Mouse (Mus musculus): ENCODE results near the gene Lrrc59. TPM values are rescaled to one million over a fixed set of nuclear protein-coding genes. Genes with fewer than 3 reads are reported as not detected.
A peak's percentile ranks its signal among the peaks of the same experiment; 100 is the strongest.
"Not testable (repeated sequence)": the region's sequence is repeated elsewhere in the genome, so short reads cannot be mapped to it uniquely, and the experiment has no call there.

Gene Lrrc59
- total RNA-seq, 2 experiments from 2014 or later, result 86.6 to 90.4 TPM

DNA sequence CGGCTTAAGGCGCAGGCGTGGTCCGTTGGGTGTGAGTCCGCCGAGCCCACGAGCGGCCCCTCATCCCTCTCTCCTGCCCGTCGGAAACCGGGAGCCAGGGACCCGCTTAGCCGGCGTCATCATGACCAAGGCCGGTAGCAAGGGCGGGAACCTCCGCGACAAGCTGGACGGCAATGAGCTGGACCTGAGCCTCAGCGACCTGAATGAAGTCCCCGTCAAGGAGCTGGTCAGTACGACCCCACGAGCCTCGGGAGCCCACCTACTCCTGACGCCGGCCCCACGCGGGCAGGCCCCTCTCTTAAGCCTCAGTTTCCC, 274 bp downstream of the Lrrc59 start:
- intact Hi-C loops (cut with DNase I), result loop anchor here (5.0 kb wide), 1 partner anchor 83 kb away; the partner anchor contains the start of gene Rsad1

DNA sequence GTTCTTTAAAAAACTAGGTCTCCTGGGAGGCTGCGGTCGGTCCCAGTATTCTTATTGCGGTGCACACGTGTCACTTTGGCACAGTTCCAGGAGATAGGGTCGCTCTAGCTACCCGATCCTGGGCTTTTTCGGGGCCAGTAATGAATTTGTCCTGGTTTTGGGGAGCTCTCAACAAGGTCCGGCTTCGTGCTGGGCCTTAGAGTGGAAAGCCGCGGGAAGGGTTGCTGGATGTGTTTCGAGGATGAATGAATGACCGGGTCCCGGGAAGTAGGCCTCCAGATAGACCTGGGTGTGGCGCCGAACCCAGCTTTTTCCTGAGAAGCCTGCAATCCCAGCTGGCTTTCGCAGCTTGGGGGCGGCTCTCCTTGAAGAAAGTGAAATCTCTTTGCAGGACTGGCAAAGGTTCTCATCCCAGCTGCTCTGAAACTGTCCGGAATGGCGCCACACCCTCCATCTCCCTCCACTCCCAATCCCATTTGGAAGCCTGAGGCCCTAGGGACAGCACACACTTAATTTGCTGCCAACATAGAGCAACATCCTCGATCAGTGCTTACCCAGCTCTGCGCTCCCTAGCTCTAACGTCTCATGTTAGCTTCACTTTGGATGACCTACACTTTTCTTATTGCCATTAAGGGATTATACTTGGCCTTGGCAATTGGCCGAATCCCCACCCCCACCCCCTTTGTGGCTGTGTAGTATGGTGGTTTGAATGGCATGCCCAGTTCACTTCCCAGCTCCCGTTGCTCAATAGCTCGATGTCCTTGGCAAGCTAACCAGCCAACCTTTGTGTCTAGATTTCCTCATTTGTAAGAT, 838 bp downstream of the Lrrc59 start:
- intact Hi-C loops (cut with DNase I), result no loop called here
- DNase-seq (ENCODE audit: low spot score in 2 of 2), result peak; percentile 17 to 18

More for the DNA sequence above, 274 bp downstream of the Lrrc59 start:
- DNase-seq (ENCODE audit: low spot score in 2 of 2), result no peak

GRCm38 (mm10) chr11:94631969-94632368, 2.4 kb downstream of the Lrrc59 start:
- no peak for DNase-seq (ENCODE audit: low spot score in 2 of 2)
- intact Hi-C loops (cut with DNase I), result no loop called here

DNA sequence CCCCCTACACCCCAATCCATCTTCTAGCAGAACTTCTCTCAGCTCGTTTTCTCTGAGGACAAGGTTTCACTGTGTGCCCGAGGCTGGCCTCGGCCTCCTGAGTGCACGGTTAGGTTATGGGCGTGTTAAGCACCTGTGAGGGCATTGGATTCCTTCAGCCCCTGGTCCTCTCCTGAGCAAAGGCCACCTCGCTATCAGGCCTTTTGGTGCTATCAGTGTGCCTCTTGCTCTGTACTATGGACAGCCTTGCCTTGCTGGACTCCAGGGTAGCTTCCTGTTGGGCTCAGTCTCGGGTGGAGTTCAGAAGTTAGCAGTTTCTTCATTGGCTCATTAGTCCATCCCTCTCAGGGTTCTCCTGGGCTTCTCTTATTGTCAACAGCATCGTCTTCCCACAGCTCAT, 3.4 kb downstream of the Lrrc59 start:
- DNase-seq (ENCODE audit: low spot score in 2 of 2), result no peak
- intact Hi-C loops (cut with DNase I), result no loop called here

GRCm38 (mm10) chr11:94634431-94634830, 4.9 kb downstream of the Lrrc59 start:
- intact Hi-C loops (cut with DNase I), result no loop called here
- no peak for DNase-seq (ENCODE audit: low spot score in 2 of 2)

GRCm38 (mm10) chr11:94644461-94645219, 15.1 kb downstream of the Lrrc59 start:
- intact Hi-C loops (cut with DNase I), result no loop called here
- no peak for DNase-seq (ENCODE audit: low spot score in 2 of 2)

DNA sequence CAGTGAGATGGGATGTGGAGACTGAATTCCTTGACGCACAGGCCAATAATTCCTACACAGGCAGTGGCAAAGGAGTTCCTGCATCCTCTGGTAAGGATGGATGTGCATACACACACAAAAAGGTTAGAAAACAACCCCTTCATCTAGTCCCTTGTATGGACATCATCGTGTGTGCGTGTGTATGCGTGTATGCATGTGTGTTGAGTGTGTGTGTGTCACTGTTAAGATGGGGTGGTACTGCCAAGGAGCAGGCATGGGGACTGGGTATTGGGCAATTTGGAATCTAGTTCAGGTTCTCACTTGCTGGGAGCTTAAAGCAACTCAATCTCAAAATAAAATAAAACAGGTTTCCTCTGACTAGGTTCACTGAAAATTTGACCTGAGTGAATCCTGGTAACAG, 16.9 kb downstream of the Lrrc59 start:
- intact Hi-C loops (cut with DNase I), result no loop called here
- DNase-seq (ENCODE audit: low spot score in 2 of 2), result no peak

DNA sequence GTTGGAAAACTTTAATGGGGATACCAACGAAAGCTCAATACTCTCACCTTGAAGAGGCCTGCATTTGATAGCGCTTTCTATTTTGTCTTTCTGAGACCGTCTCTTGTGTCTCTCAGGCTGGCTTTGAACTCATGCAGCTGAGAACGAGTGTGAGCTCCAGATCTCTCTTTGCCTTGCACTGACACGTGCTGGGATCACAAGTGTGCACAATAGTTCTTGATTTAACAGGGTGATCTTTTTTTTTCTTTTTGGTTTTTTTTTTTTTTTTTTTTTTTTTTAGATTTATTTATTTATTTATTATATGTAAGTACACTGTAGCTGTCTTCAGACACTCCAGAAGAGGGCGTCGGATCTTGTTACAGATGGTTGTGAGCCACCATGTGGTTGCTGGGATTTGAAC, 21.7 kb downstream of the Lrrc59 start:
- DNase-seq (ENCODE audit: low spot score in 2 of 2); intact Hi-C loops (cut with DNase I): not testable (repeated sequence)

- intact Hi-C loops (cut with DNase I), result no loop called here
- DNase-seq (ENCODE audit: low spot score in 2 of 2), result no peak
Observed at GRCm38 (mm10) chr11:94652973-94653372, 23.4 kb downstream of the Lrrc59 start.

DNA sequence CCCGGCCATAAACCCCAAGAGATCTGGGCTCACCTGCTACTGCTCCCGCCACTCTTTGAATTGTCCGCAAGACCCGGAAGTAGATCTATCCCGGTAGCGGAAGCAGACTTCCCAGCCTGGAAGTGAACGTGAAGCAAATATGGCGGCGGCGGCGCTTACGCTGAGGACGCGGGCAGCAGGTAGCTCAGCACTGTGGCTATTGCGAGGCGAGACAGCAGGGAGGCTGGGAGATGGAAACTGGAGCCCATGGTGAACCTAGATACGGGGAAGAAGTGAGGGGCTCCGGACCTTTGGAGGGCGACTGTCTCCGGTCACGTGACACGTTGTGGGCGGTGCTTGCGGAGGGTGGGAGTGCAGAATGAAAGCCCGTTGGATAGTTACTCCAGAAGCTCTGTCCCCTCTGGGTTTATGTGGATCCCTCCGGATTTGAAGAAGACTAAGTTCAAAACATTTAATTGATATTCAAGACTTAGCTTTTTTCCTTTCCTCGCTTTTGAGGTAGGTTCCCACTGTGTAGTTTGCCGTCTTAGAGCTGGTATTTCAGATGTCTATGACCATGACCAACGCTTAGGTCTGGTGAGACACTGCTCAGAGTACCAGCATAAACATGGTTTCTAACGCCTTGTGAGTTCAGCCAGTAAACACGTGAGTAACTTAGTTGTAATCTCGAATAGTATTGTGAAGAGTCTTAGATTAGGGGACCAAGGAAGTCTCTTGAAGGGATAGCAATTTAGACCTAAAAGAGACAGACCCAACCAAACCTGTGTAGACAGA, 24.3 kb downstream of the Lrrc59 start, which contains the start of the genes Mrpl27 and Eme1:
Mrpl27 (plus strand) TSS at position 105 of the 774 bp plus-strand sequence.
Eme1 (minus strand) TSS at position 302 of the 774 bp plus-strand sequence.
- intact Hi-C loops (cut with DNase I), result no loop called here
- DNase-seq (ENCODE audit: low spot score in 2 of 2), result peak; percentile 86 to 88

DNA sequence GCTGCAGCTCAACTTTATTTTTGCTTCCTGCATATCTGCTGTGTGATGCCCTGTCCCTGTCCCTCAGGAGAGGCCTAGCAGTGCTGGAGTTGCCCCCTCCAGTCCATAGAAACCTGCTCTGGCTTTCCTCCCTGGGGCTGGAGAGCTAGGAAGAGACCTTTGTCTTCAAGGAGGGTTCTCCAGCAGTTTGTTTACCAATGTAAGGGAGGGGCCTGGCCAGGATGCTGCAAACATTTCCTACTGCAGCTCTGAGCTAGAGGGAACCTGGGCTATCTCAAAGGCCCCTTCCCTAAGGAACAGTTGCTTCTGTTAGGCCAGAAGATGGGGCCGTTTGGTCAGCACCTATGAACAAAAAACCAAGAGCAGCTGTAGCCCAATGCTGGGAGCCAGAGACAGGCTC, 31.8 kb downstream of the Lrrc59 start:
- intact Hi-C loops (cut with DNase I), result no loop called here
- no peak for DNase-seq (ENCODE audit: low spot score in 2 of 2)

GRCm38 (mm10) chr11:94665281-94665680, 35.7 kb downstream of the Lrrc59 start:
- no peak for DNase-seq (ENCODE audit: low spot score in 2 of 2)
- intact Hi-C loops (cut with DNase I), result no loop called here

DNA sequence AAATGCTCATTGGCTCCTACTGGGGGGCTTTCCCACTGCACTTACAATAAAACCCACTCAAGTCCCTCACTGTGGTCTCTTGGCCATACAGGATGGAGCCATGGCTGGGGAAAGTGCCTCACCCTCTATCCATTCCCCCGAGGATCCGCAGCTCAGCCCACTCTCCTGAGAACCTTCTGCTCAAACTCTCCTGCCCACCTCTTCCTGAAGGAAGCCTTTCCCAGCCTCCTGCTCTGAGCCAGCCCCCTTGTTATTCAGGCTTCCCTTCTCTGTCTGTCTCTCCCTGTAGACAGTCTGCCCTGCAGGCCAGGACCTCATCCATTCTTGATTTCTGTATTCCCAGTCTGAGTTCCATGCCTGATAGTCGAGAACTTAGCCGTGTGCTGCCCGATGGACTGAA, 45.4 kb downstream of the Lrrc59 start:
- peak in 1 of 2 experiments; percentile 40 for DNase-seq (ENCODE audit: low spot score in 2 of 2)
- intact Hi-C loops (cut with DNase I), result no loop called here

DNA sequence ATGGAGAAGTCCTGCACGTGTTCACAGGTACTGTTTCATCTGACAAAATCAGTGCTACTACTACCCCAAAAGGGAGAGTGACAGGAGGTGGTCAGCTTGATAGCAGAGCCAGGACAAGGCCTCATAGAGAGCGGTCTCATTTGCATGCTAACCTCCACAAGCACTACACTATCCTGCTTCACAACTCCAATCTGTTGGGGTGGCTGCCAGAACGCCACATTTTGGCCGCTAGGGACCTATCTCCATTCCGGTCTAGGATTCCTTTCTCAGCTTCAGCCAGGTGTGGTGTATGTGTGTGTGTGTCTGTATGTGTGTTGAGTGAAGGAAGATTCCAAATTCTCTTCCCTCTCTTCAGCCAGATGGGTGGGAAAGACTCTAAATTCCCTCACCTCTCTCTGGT, 45.9 kb downstream of the Lrrc59 start:
- intact Hi-C loops (cut with DNase I), result no loop called here
- peak in 1 of 2 experiments; percentile 23 for DNase-seq (ENCODE audit: low spot score in 2 of 2)

GRCm38 (mm10) chr11:94676308-94676707, 46.7 kb downstream of the Lrrc59 start:
- intact Hi-C loops (cut with DNase I), result no loop called here
- no peak for DNase-seq (ENCODE audit: low spot score in 2 of 2)

GRCm38 (mm10) chr11:94676754-94677606, 47.4 kb downstream of the Lrrc59 start, which contains the start of gene Xylt2:
Gene Xylt2, minus strand, starts transcription at chr11:94677515.
- intact Hi-C loops (cut with DNase I), result no loop called here
- DNase-seq (ENCODE audit: low spot score in 2 of 2), result peak; percentile 87 to 92

GRCm38 (mm10) chr11:94677607-94678145, 48.1 kb downstream of the Lrrc59 start:
- no peak for DNase-seq (ENCODE audit: low spot score in 2 of 2)
- intact Hi-C loops (cut with DNase I), result no loop called here

DNA sequence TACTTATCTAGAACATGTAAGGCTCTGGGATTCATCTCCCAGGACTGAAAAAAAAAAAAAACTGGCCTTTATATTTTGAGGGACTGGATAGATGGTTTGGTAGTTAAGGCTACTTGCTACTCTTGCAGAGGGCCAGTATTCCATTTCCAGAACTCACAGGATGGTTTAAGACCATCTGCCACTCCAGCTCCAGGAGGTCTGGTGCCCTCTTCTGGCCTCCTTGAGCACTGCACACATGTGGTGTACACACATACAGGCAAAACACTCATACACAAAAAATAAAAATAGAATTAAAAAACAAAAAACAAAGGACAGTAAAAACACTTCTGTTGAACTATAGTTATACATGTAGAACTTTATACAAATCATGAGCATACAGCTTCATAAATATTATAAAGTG, 51.1 kb downstream of the Lrrc59 start:
- intact Hi-C loops (cut with DNase I), result no loop called here
- no peak for DNase-seq (ENCODE audit: low spot score in 2 of 2)

DNA sequence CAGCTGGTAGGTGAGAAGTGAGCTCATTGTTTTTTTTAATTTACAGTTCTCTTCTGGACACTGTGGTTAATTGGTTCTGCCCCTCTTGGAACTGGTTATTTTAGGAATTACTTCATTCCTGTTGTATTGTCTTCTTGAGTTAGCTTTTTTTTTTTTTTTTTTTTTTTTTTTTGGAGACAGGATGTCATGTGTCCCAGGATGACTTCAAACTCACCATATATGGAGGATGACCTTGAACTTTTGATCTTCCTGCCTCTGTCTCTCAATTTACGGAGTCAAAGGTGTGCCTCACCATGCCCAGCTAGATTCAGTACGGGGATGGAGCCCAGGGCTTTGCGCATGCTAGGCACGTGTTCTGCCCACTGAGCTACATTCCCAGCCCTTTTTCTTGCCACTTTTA, 52.1 kb downstream of the Lrrc59 start:
- intact Hi-C loops (cut with DNase I), result no loop called here
- DNase-seq (ENCODE audit: low spot score in 2 of 2), result no peak
